Mouse (Mus musculus): ENCODE data around the gene Rps6kb1. TPM values are rescaled to one million over a fixed set of nuclear protein-coding genes. Genes with fewer than 3 reads are reported as not detected.
A peak's percentile ranks its signal among the peaks of the same experiment; 100 is the strongest.

Gene Rps6kb1
- polyA plus RNA-seq, 2 experiments, result 8.4 to 17.2 TPM

GRCm38 (mm10) chr11:86578106-86578808 is 33.7 kb upstream of the Rps6kb1 start:
- no peaks in the 10 kb centered on the region for H3K9me3 ChIP-seq (ENCODE audit: control insufficient read depth, low read length)
- WGBS (ENCODE audit: insufficient replicate concordance), result 64% methylated on average over 6 of the region's 6 CpGs
- H3K27me3 ChIP-seq (ENCODE audit: control insufficient read depth, insufficient read depth, low read length), result no peaks in the 10 kb centered on the region
- peak overlapping the region; percentile 42; the same call in 1 of the 2 replicates for H3K4me2 ChIP-seq (ENCODE audit: low read depth)
- no peak for DNase-seq (ENCODE audit: low read depth in 3 of 3, low spot score in 3 of 3)
- TF ChIP-seq EP300 (IDR thresholded peaks at IDR 0.05; ENCODE audit: low read depth) (no peak), CTCF (IDR thresholded peaks at IDR 0.05; ENCODE audit: low read depth) (no peak)
- H3K27ac ChIP-seq, result no peak overlapping the region
- no peak for ATAC-seq (ENCODE audit: insufficient read depth)
- H3K4me3 ChIP-seq (ENCODE audit: insufficient read depth in 1 of 2, low read depth in 2 of 2, low read length in 2 of 2), result no peak overlapping the region
- H3K9ac ChIP-seq (replicated peaks), result no peak overlapping the region
- peaks cover 16 to 55% of the 10 kb centered on the region in 2 experiments for H3K4me1 ChIP-seq (replicated peaks; ENCODE audit: control insufficient read depth in 2 of 2, insufficient read depth in 2 of 2, low read length in 1 of 2)
- H3K36me3 ChIP-seq (replicated peaks; ENCODE audit: control insufficient read depth, insufficient read depth, low read depth), result no peaks in the 10 kb centered on the region

- 32% methylated on average over 4 of the region's 4 CpGs for WGBS (ENCODE audit: insufficient replicate concordance)
- DNase-seq (ENCODE audit: low read depth in 3 of 3, low spot score in 3 of 3), result no peak
- H3K4me3 ChIP-seq (ENCODE audit: insufficient read depth in 1 of 2, low read depth in 2 of 2, low read length in 2 of 2), result no peak overlapping the region
Measured at GRCm38 (mm10) chr11:86577231-86577630, 32.6 kb upstream of the Rps6kb1 start.

GRCm38 (mm10) chr11:86575632-86576378 is 31.2 kb upstream of the Rps6kb1 start:
- no peak for ATAC-seq (ENCODE audit: insufficient read depth)

More at GRCm38 (mm10) chr11:86577231-86577630, 32.6 kb upstream of the Rps6kb1 start:
- Histone ChIP-seq H3K4me2 (ENCODE audit: low read depth) (no peak overlapping the region), H3K4me1 (replicated peaks; ENCODE audit: control insufficient read depth in 2 of 2, insufficient read depth in 2 of 2, low read length in 1 of 2) (peaks cover 16 to 50% of the 10 kb centered on the region in 2 experiments), H3K36me3 (replicated peaks; ENCODE audit: control insufficient read depth, insufficient read depth, low read depth) (no peaks in the 10 kb centered on the region), H3K9ac (replicated peaks) (no peak overlapping the region), H3K27ac (no peak overlapping the region), H3K27me3 (ENCODE audit: control insufficient read depth, insufficient read depth, low read length) (no peaks in the 10 kb centered on the region), H3K9me3 (ENCODE audit: control insufficient read depth, low read length) (no peaks in the 10 kb centered on the region)
- peak; percentile 11; the same call in 1 of the 2 replicates for ATAC-seq (ENCODE audit: insufficient read depth)
- TF ChIP-seq CTCF (IDR thresholded peaks at IDR 0.05; ENCODE audit: low read depth), result no peak
- no peak for TF ChIP-seq EP300 (IDR thresholded peaks at IDR 0.05; ENCODE audit: low read depth)

GRCm38 (mm10) chr11:86574408-86574807 is 29.8 kb upstream of the Rps6kb1 start:
- 41% methylated on average over 2 of the region's 2 CpGs for WGBS (ENCODE audit: insufficient replicate concordance)
- no peak for DNase-seq (ENCODE audit: low read depth in 3 of 3, low spot score in 3 of 3)

More at GRCm38 (mm10) chr11:86575632-86576378, 31.2 kb upstream of the Rps6kb1 start:
- no peaks in the 10 kb centered on the region for H3K36me3 ChIP-seq (replicated peaks; ENCODE audit: control insufficient read depth, insufficient read depth, low read depth)
- no peak overlapping the region for H3K4me2 ChIP-seq (ENCODE audit: low read depth)
- H3K4me3 ChIP-seq (ENCODE audit: insufficient read depth in 1 of 2, low read depth in 2 of 2, low read length in 2 of 2), result no peak overlapping the region
- H3K27me3 ChIP-seq (ENCODE audit: control insufficient read depth, insufficient read depth, low read length), result no peaks in the 10 kb centered on the region
- no peak for DNase-seq (ENCODE audit: low read depth in 3 of 3, low spot score in 3 of 3)
- no peak overlapping the region for H3K27ac ChIP-seq
- no peak for TF ChIP-seq EP300 (IDR thresholded peaks at IDR 0.05; ENCODE audit: low read depth)
- no peak for TF ChIP-seq CTCF (IDR thresholded peaks at IDR 0.05; ENCODE audit: low read depth)
- H3K9me3 ChIP-seq (ENCODE audit: control insufficient read depth, low read length), result no peaks in the 10 kb centered on the region
- H3K9ac ChIP-seq (replicated peaks), result no peak overlapping the region
- WGBS (ENCODE audit: insufficient replicate concordance), result 79% methylated on average over 7 of the region's 7 CpGs
- H3K4me1 ChIP-seq (replicated peaks; ENCODE audit: control insufficient read depth in 2 of 2, insufficient read depth in 2 of 2, low read length in 1 of 2), result peaks cover 7 to 40% of the 10 kb centered on the region in 2 experiments

More at GRCm38 (mm10) chr11:86574408-86574807, 29.8 kb upstream of the Rps6kb1 start:
- H3K4me2 ChIP-seq (ENCODE audit: low read depth), result no peak overlapping the region
- no peak overlapping the region for H3K4me3 ChIP-seq (ENCODE audit: insufficient read depth in 1 of 2, low read depth in 2 of 2, low read length in 2 of 2)
- H3K27ac ChIP-seq, result no peak overlapping the region
- ATAC-seq (ENCODE audit: insufficient read depth), result 0 out of 2 replicates have a peak, but pooled peaks have one; percentile 11
- no peaks in the 10 kb centered on the region for H3K36me3 ChIP-seq (replicated peaks; ENCODE audit: control insufficient read depth, insufficient read depth, low read depth)
- no peaks in the 10 kb centered on the region for H3K9me3 ChIP-seq (ENCODE audit: control insufficient read depth, low read length)
- TF ChIP-seq EP300 (IDR thresholded peaks at IDR 0.05; ENCODE audit: low read depth) (no peak), CTCF (IDR thresholded peaks at IDR 0.05; ENCODE audit: low read depth) (no peak)
- no peak overlapping the region for H3K9ac ChIP-seq (replicated peaks)
- H3K27me3 ChIP-seq (ENCODE audit: control insufficient read depth, insufficient read depth, low read length), result no peaks in the 10 kb centered on the region
- H3K4me1 ChIP-seq (replicated peaks; ENCODE audit: control insufficient read depth in 2 of 2, insufficient read depth in 2 of 2, low read length in 1 of 2), result peaks cover 4 to 27% of the 10 kb centered on the region in 2 experiments
